Mouse (Mus musculus) CD4-positive, CD25-positive, alpha-beta regulatory T cell, adult 4 months (primary cell): ENCODE results near the gene Gpr152. TPM values are rescaled to one million over a fixed set of nuclear protein-coding genes. Genes with fewer than 3 reads are reported as not detected.
A peak's percentile ranks its signal among the peaks of the same experiment; 100 is the strongest.

Source experiments
- ATAC-seq: one replicate; pipeline ENCODE4 v1.8.0; 2017
- polyA plus RNA-seq, 2 experiments: library from polyadenylated mRNA; unstranded; fragments of 100-300 nt; shearing (Covaris generic); gene quantifications; one replicate each; pipeline ENCODE4 v1.2.1; 2017

Gpr152 gene
- polyA plus RNA-seq, 2 experiments from 2014 or later = 0.29 TPM; not detected in 1

- no peak for ATAC-seq
Observed at GRCm38 (mm10) chr19:4175368-4175947, 35.9 kb downstream of the Gpr152 start, which contains the start of gene Carns1. Carns1 (minus strand) TSS chr19:4175479.

GRCm38 (mm10) chr19:4180411-4180810 is 40.8 kb downstream of the Gpr152 start:
- no peak for ATAC-seq

- peak; percentile 39 for ATAC-seq
Observed at GRCm38 (mm10) chr19:4181892-4182291, 42.3 kb downstream of the Gpr152 start.

- ATAC-seq = no peak
Observed at GRCm38 (mm10) chr19:4183689-4184088, 44.1 kb downstream of the Gpr152 start.

- peak; percentile 73 for ATAC-seq
Observed at GRCm38 (mm10) chr19:4184976-4185975, 45.7 kb downstream of the Gpr152 start.

GRCm38 (mm10) chr19:4187303-4187702 is 47.7 kb downstream of the Gpr152 start:
- no peak for ATAC-seq

- ATAC-seq = no peak
Observed at GRCm38 (mm10) chr19:4189051-4189620, 49.5 kb downstream of the Gpr152 start.

GRCm38 (mm10) chr19:4190831-4191334 is 51.3 kb downstream of the Gpr152 start, which contains the start of gene Tbc1d10c:
Tbc1d10c (minus strand) TSS chr19:4191284.
- ATAC-seq = peak; percentile 65

GRCm38 (mm10) chr19:4191528-4192250 is 52.1 kb downstream of the Gpr152 start, which contains the start of gene Ppp1ca:
Ppp1ca (plus strand) TSS chr19:4192065.
- ATAC-seq = peak; percentile 78

- peak; percentile 1 for ATAC-seq
Observed at GRCm38 (mm10) chr19:4192251-4192985, 52.8 kb downstream of the Gpr152 start.

GRCm38 (mm10) chr19:4193129-4193528 is 53.5 kb downstream of the Gpr152 start:
- ATAC-seq = no peak

GRCm38 (mm10) chr19:4194021-4194724 is 54.6 kb downstream of the Gpr152 start:
- no peak for ATAC-seq

GRCm38 (mm10) chr19:4194776-4195650 is 55.4 kb downstream of the Gpr152 start:
- no peak for ATAC-seq

Other genes starting within 250 kb of the Gpr152 start
- gene Tcirg1, start 232.7 kb upstream of the Gpr152 start, polyA plus RNA-seq = 100 to 1,000 TPM in 1 of 2 experiments, 10 to 100 TPM in 1; 51.3 to 100 TPM
- gene Ndufs8, start 227.0 kb upstream of the Gpr152 start, polyA plus RNA-seq = 100 to 1,000 TPM; 219 to 234 TPM
- gene Aldh3b1, start 210.0 kb upstream of the Gpr152 start, polyA plus RNA-seq = under 1 TPM in 1 of 2 experiments, not detected in 1; 0.85 TPM
- 10 to 100 TPM; 20.8 to 54.2 TPM for gene Unc93b1, start 204.6 kb upstream of the Gpr152 start, polyA plus RNA-seq
- not detected for gene Aldh3b3, start 181.1 kb upstream of the Gpr152 start, polyA plus RNA-seq
- not detected for gene Aldh3b2, start 167.5 kb upstream of the Gpr152 start, polyA plus RNA-seq
- 1 to 10 TPM in 1 of 2 experiments, not detected in 1; 1.5 TPM for gene Acy3, start 153.2 kb upstream of the Gpr152 start, polyA plus RNA-seq
- not detected for gene Tbx10, start 147.0 kb upstream of the Gpr152 start, polyA plus RNA-seq
- 10 to 100 TPM; 10.7 to 15.2 TPM for gene Nudt8, start 139.2 kb upstream of the Gpr152 start, polyA plus RNA-seq
- under 1 TPM; 0.78 to 0.96 TPM for gene Gm49405, start 139.2 kb upstream of the Gpr152 start, polyA plus RNA-seq
- 1 to 10 TPM; 1.1 to 2.1 TPM for gene Doc2g, start 136.5 kb upstream of the Gpr152 start, polyA plus RNA-seq
- 100 to 1,000 TPM; 109 to 164 TPM for gene Ndufv1, start 127.0 kb upstream of the Gpr152 start, polyA plus RNA-seq
- gene Gstp1, start 101.8 kb upstream of the Gpr152 start, polyA plus RNA-seq = 100 to 1,000 TPM; 543 to 655 TPM
- 1 to 10 TPM; 4.2 to 5.3 TPM for gene Gstp2, start 93.8 kb upstream of the Gpr152 start, polyA plus RNA-seq
- 100 to 1,000 TPM; 158 to 206 TPM for gene Gstp3, start 80.2 kb upstream of the Gpr152 start, polyA plus RNA-seq
- gene Cabp2, start 58.2 kb upstream of the Gpr152 start, polyA plus RNA-seq = not detected
- 100 to 1,000 TPM; 328 to 403 TPM for gene Cdk2ap2, start 42.6 kb upstream of the Gpr152 start, polyA plus RNA-seq
- 100 to 1,000 TPM in 1 of 2 experiments, 10 to 100 TPM in 1; 98.7 to 113 TPM for gene Pitpnm1, start 39.8 kb upstream of the Gpr152 start, polyA plus RNA-seq
- 100 to 1,000 TPM; 179 to 208 TPM for gene Aip, start 13.9 kb upstream of the Gpr152 start, polyA plus RNA-seq
- gene Cabp4, start 4.2 kb downstream of the Gpr152 start, polyA plus RNA-seq = under 1 TPM; 0.79 to 0.92 TPM
- gene Coro1b, start 8.8 kb downstream of the Gpr152 start, polyA plus RNA-seq = 100 to 1,000 TPM; 236 to 310 TPM
- 100 to 1,000 TPM; 836 to 870 TPM for gene Ptprcap, start 13.8 kb downstream of the Gpr152 start, polyA plus RNA-seq
- 10 to 100 TPM; 31.7 to 39.0 TPM for gene Rps6kb2, start 23.6 kb downstream of the Gpr152 start, polyA plus RNA-seq
- gene Carns1, start 35.7 kb downstream of the Gpr152 start, polyA plus RNA-seq = 10 to 100 TPM in 1 of 2 experiments, 1 to 10 TPM in 1; 9.4 to 11.9 TPM
- gene Tbc1d10c, start 51.5 kb downstream of the Gpr152 start, polyA plus RNA-seq = 100 to 1,000 TPM; 594 to 924 TPM
- 100 to 1,000 TPM; 835 to 936 TPM for gene Ppp1ca, start 52.3 kb downstream of the Gpr152 start, polyA plus RNA-seq
- gene Rad9a, start 61.9 kb downstream of the Gpr152 start, polyA plus RNA-seq = 10 to 100 TPM; 63.6 to 83.6 TPM
- gene Clcf1, start 74.5 kb downstream of the Gpr152 start, polyA plus RNA-seq = 10 to 100 TPM; 35.0 to 46.5 TPM
- gene AC109138.7, start 74.6 kb downstream of the Gpr152 start, polyA plus RNA-seq = not detected
- gene Pold4, start 92.1 kb downstream of the Gpr152 start, polyA plus RNA-seq = 100 to 1,000 TPM; 117 to 127 TPM
- gene Ssh3, start 129.4 kb downstream of the Gpr152 start, polyA plus RNA-seq = 10 to 100 TPM in 1 of 2 experiments, 1 to 10 TPM in 1; 8.1 to 15.9 TPM
- gene Ankrd13d, start 143.3 kb downstream of the Gpr152 start, polyA plus RNA-seq = 1 to 10 TPM; 2.4 to 2.5 TPM
- 100 to 1,000 TPM in 1 of 2 experiments, 10 to 100 TPM in 1; 93.7 to 101 TPM for gene Grk2, start 166.4 kb downstream of the Gpr152 start, polyA plus RNA-seq